In the genomic region with DNA sequence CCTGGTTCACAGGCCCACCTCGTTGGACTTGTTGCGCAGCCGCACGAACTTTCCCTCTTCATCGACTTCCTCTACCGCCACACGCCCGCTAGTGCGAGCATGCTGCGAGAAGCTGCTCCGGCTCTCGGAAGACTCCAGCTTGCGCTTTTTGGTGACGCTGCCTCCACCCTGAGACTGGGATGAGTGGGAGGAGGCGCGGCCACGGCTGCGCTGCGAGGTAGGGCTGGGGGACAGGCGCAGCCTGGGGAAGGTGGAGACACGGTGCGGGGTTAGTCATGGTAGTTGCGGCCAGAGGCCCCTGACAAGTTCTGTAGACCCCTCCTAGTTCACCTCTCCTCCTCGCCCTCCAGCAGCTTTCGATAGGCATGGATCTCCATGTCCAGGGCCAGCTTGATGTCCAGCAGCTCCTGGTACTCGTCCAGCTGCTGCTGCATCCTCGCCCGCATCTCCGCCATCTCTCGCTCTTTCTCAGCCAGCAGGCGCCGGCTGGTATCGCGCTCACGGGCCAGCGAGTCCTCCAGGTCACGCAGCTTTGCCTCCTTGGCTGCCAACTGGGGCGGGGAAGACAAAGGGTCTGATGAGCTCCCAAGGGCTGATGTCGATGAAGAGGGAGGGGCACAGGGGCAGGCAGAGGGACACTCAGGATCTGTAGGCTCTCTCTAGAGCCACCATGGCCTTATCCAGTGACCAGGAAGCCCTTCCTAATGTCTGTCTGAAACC, we compare ENCODE assay signal across 8 mouse cellular contexts. TPM values are rescaled to one million over a fixed set of nuclear protein-coding genes. Genes with fewer than 3 reads are reported as not detected.
A peak's percentile ranks its signal among the peaks of the same experiment; 100 is the strongest.
DNase-seq lines count a peak whose midpoint lies in the region; ATAC-seq lines count a peak whose summit lies in the region.

No protein-coding gene starts in this region.

- H3K4me2 ChIP-seq in heart, embryonic 13.5 days = peak overlapping the region; percentile 41
- H3K4me2 ChIP-seq in forebrain, embryonic 15.5 days (replicated peaks) = peak overlapping the region; percentile 25
- peak overlapping the region; percentile 44 for H3K4me2 ChIP-seq in midbrain, embryonic 13.5 days (replicated peaks)

- H3K36me3 ChIP-seq in heart, embryonic 13.5 days = peaks cover 78% of the 10 kb centered on the region
- H3K36me3 ChIP-seq in forebrain, embryonic 15.5 days = no peaks in the 10 kb centered on the region
- peaks cover 10% of the 10 kb centered on the region; the same call in 1 of the 2 replicates for H3K36me3 ChIP-seq in midbrain, embryonic 13.5 days

- no peaks in the 10 kb centered on the region for H3K9me3 ChIP-seq in heart, embryonic 13.5 days
- H3K9me3 ChIP-seq in forebrain, embryonic 15.5 days = no peaks in the 10 kb centered on the region
- no peaks in the 10 kb centered on the region for H3K9me3 ChIP-seq in midbrain, embryonic 13.5 days

- H3K9ac ChIP-seq in heart, embryonic 13.5 days = peak overlapping the region; percentile 50; the same call in 1 of the 2 replicates
- no peak overlapping the region; the same call in 1 of the 2 replicates for H3K9ac ChIP-seq in forebrain, embryonic 15.5 days (replicated peaks)
- H3K9ac ChIP-seq in midbrain, embryonic 13.5 days (replicated peaks) = peak overlapping the region; percentile 32; the same call in 1 of the 2 replicates

- WGBS in heart, embryonic 13.5 days = 30% methylated on average over 39 of the region's 39 CpGs
- WGBS in forebrain, embryonic 15.5 days = 14% methylated on average over 39 of the region's 39 CpGs
- WGBS in midbrain, embryonic 13.5 days = 14% methylated on average over 39 of the region's 39 CpGs

- DNase-seq in heart, postnatal 10 days = no peak
- DNase-seq in ES-CJ7 (ENCODE audit: low read depth, low spot score) = peak; percentile 56
- no peak for DNase-seq in right cerebral cortex, postnatal 4 days
- DNase-seq in kidney, postnatal 36 days = no peak

- no peak overlapping the region for H3K27ac ChIP-seq in heart, embryonic 13.5 days (replicated peaks)
- H3K27ac ChIP-seq in forebrain, embryonic 15.5 days (replicated peaks) = no peak overlapping the region
- H3K27ac ChIP-seq in midbrain, embryonic 13.5 days = no peak overlapping the region

- H3K27me3 ChIP-seq in heart, embryonic 13.5 days (replicated peaks) = peaks cover 58% of the 10 kb centered on the region
- peaks cover 37% of the 10 kb centered on the region for H3K27me3 ChIP-seq in forebrain, embryonic 15.5 days
- peaks cover 68% of the 10 kb centered on the region for H3K27me3 ChIP-seq in midbrain, embryonic 13.5 days

- intact Hi-C loops in heart, postnatal 10 days (cut with DNase I) = loop anchor here (1.0 kb wide), 1 partner anchor 42 kb away; no protein-coding TSS in a partner anchor

- peak overlapping the region; percentile 14; the same call in 1 of the 2 replicates for H3K4me3 ChIP-seq in heart, embryonic 13.5 days
- peak overlapping the region; percentile 4; the same call in 1 of the 2 replicates for H3K4me3 ChIP-seq in forebrain, embryonic 15.5 days
- peak overlapping the region; percentile 18 for H3K4me3 ChIP-seq in midbrain, embryonic 13.5 days (replicated peaks)

- peaks cover 21% of the 10 kb centered on the region for H3K4me1 ChIP-seq in heart, embryonic 13.5 days
- peaks cover 16% of the 10 kb centered on the region for H3K4me1 ChIP-seq in forebrain, embryonic 15.5 days
- H3K4me1 ChIP-seq in midbrain, embryonic 13.5 days (replicated peaks) = peaks cover 17% of the 10 kb centered on the region

- ATAC-seq in heart, embryonic 13.5 days (ENCODE audit: extremely low read depth, insufficient number of reproducible peaks, low FRiP score, low TSS enrichment) = no peak
- ATAC-seq in forebrain, embryonic 15.5 days (replicated peaks) = no peak
- no peak for ATAC-seq in midbrain, embryonic 13.5 days
- no peak for ATAC-seq in inflammation-experienced regulatory T-cells, adult 6 months

RNA-seq across cellular contexts. Expression of gene Sema4a, which starts 23.8 kb away (rescaled TPM):
- polyA plus RNA-seq in heart, embryonic 13.5 days (2015; fragmentation: Nextera tagmentation; extraction: Ambion mirVana) = 1.3 and 1.7 TPM in 2 replicates
- total RNA-seq in heart, postnatal 10 days (2021) = 1 to 10 TPM; 1.8 to 1.9 TPM
- 16.3 and 17.7 TPM in 2 replicates for polyA plus RNA-seq in forebrain, embryonic 15.5 days (2015; fragmentation: Nextera tagmentation; extraction: Ambion mirVana)
- 28.8 and 31.1 TPM in 2 replicates for polyA plus RNA-seq in midbrain, embryonic 13.5 days (2015; fragmentation: Nextera tagmentation; extraction: Ambion mirVana)
- 10 to 100 TPM; 24.5 to 49.0 (median 28.3) TPM for polyA plus RNA-seq in inflammation-experienced regulatory T-cells, adult 6 months (2017; shearing (Covaris generic))

RNA-seq across cellular contexts. Expression of gene Lmna, which starts 25.0 kb away (rescaled TPM):
- 86.7 and 97.1 TPM in 2 replicates for polyA plus RNA-seq in heart, embryonic 13.5 days (2015; fragmentation: Nextera tagmentation; extraction: Ambion mirVana)
- total RNA-seq in heart, postnatal 10 days (2021) = 100 to 1,000 TPM; 164 to 173 TPM
- polyA plus RNA-seq in forebrain, embryonic 15.5 days (2015; fragmentation: Nextera tagmentation; extraction: Ambion mirVana) = 23.4 and 27.5 TPM in 2 replicates
- 21.4 and 23.4 TPM in 2 replicates for polyA plus RNA-seq in midbrain, embryonic 13.5 days (2015; fragmentation: Nextera tagmentation; extraction: Ambion mirVana)
- polyA plus RNA-seq in inflammation-experienced regulatory T-cells, adult 6 months (2017; shearing (Covaris generic)) = 1 to 10 TPM; 2.6 to 8.0 (median 4.0) TPM

RNA-seq across cellular contexts. Expression of gene Mex3a, which starts 47.4 kb away (rescaled TPM):
- polyA plus RNA-seq in heart, embryonic 13.5 days (2015; fragmentation: Nextera tagmentation; extraction: Ambion mirVana) = 9.9 and 10.1 TPM in 2 replicates
- 1 to 10 TPM; 3.4 to 6.3 TPM for total RNA-seq in heart, postnatal 10 days (2021)
- polyA plus RNA-seq in forebrain, embryonic 15.5 days (2015; fragmentation: Nextera tagmentation; extraction: Ambion mirVana) = 50.6 and 55.6 TPM in 2 replicates
- 49.5 and 51.5 TPM in 2 replicates for polyA plus RNA-seq in midbrain, embryonic 13.5 days (2015; fragmentation: Nextera tagmentation; extraction: Ambion mirVana)
- under 1 TPM; 0.17 to 0.20 (median 0.18) TPM for polyA plus RNA-seq in inflammation-experienced regulatory T-cells, adult 6 months (2017; shearing (Covaris generic))

RNA-seq across cellular contexts. Expression of gene Slc25a44, which starts 59.8 kb away (rescaled TPM):
- polyA plus RNA-seq in heart, embryonic 13.5 days (2015; fragmentation: Nextera tagmentation; extraction: Ambion mirVana) = 12.0 and 12.5 TPM in 2 replicates
- 10 to 100 TPM; 15.2 to 16.3 TPM for total RNA-seq in heart, postnatal 10 days (2021)
- 31.3 and 33.2 TPM in 2 replicates for polyA plus RNA-seq in forebrain, embryonic 15.5 days (2015; fragmentation: Nextera tagmentation; extraction: Ambion mirVana)
- 28.7 and 29.7 TPM in 2 replicates for polyA plus RNA-seq in midbrain, embryonic 13.5 days (2015; fragmentation: Nextera tagmentation; extraction: Ambion mirVana)
- polyA plus RNA-seq in inflammation-experienced regulatory T-cells, adult 6 months (2017; shearing (Covaris generic)) = 10 to 100 TPM; 11.2 to 14.6 (median 14.4) TPM
